Mouse (Mus musculus) stomach, embryonic 15.5 days (tissue): Measurements from ENCODE around the gene Dach1. TPM values are rescaled to one million over a fixed set of nuclear protein-coding genes. Genes with fewer than 3 reads are reported as not detected.

Experiments
- ATAC-seq: fragments of 200-750 bp; cut with Nextera tagmentation; 2 replicates; pipeline ENCODE4 v1.8.0; 2017; ENCODE audit warnings: low read depth, moderate number of reproducible peaks, moderate TSS enrichment; ENCODE audit not compliant: insufficient read depth, low FRiP score
- H3K27ac ChIP-seq: fragments of 300-500 bp; sonication (generic); 2 replicates; pipeline ENCODE4 v1.5.1; 2015; ENCODE audit warnings: mild to moderate bottlenecking, inconsistent platforms
- H3K27me3 ChIP-seq: fragments of 300-500 bp; sonication (generic); replicated peaks from 2 replicates; pipeline ENCODE4 v1.6.1; 2015; ENCODE audit warnings: inconsistent platforms
- H3K36me3 ChIP-seq: fragments of 300-500 bp; sonication (generic); 2 replicates; pipeline ENCODE4 v1.6.1; 2015; ENCODE audit warnings: inconsistent platforms
- H3K4me1 ChIP-seq: fragments of 300-500 bp; sonication (generic); 2 replicates; pipeline ENCODE4 v1.6.1; 2015; ENCODE audit warnings: inconsistent platforms
- H3K4me2 ChIP-seq: fragments of 300-500 bp; sonication (generic); 2 replicates; pipeline ENCODE4 v1.6.1; 2015; ENCODE audit warnings: mild to moderate bottlenecking, inconsistent platforms
- H3K4me3 ChIP-seq: fragments of 300-500 bp; sonication (generic); replicated peaks from 2 replicates; pipeline ENCODE4 v1.5.1; 2015; ENCODE audit warnings: inconsistent platforms
- H3K9ac ChIP-seq: fragments of 300-500 bp; sonication (generic); 2 replicates; pipeline ENCODE4 v1.6.1; 2015; ENCODE audit warnings: inconsistent platforms
- H3K9me3 ChIP-seq: fragments of 300-500 bp; sonication (generic); 2 replicates; pipeline ENCODE4 v1.6.1; 2016; ENCODE audit warnings: inconsistent platforms
- WGBS: fragments of 180-500 bp; shearing (Covaris S2); methylation state at CpG from one replicate; pipeline ENCODE4 v1.1.7; 2015; 5-methylcytosine and 5-hydroxymethylcytosine counted together
- polyA plus RNA-seq: library from polyadenylated mRNA; unstranded; fragments of >200 nt; fragmentation: Nextera tagmentation; extraction: Ambion mirVana; gene quantifications from 2 replicates; pipeline ENCODE4 v1.2.1, GENCODE M21; 2015

Dach1 gene
- polyA plus RNA-seq, 1 experiment from 2014 or later, result 3.6 TPM

DNA sequence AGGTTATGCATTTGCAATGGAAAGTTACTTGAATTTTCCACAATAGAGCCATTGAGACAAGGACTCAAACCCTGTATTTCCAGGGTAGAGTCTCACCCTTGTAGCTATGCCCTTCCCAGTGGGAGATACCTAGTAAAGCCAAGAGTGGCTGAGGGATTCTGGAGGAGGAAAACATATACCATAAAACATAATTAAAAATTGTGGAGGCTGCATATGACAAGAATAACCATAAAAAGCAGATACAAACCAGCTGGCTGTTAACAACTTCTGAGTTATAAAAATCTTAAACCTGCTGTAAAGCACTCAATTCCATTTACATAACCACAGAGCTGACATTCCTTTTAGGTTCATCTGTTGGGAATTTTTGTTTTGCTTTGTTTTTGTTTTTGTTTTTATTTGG is 171.0 kb downstream of the Dach1 start:
- Histone ChIP-seq H3K9me3 (no peaks in the 10 kb centered on the region), H3K27ac (no peak overlapping the region), H3K4me1 (no peaks in the 10 kb centered on the region), H3K9ac (no peak overlapping the region), H3K36me3 (no peaks in the 10 kb centered on the region), H3K4me2 (no peak overlapping the region), H3K4me3 (no peak overlapping the region), H3K27me3 (no peaks in the 10 kb centered on the region)
- no peak for ATAC-seq

GRCm38 (mm10) chr14:97983251-97983650 is 186.3 kb downstream of the Dach1 start:
- Histone ChIP-seq H3K9ac (no peak overlapping the region), H3K4me2 (no peak overlapping the region), H3K27ac (no peak overlapping the region), H3K4me3 (no peak overlapping the region), H3K36me3 (no peaks in the 10 kb centered on the region), H3K9me3 (no peaks in the 10 kb centered on the region), H3K27me3 (no peaks in the 10 kb centered on the region), H3K4me1 (no peaks in the 10 kb centered on the region)
- 49% methylated on average over 3 of the region's 3 CpGs for WGBS
- no peak for ATAC-seq

DNA sequence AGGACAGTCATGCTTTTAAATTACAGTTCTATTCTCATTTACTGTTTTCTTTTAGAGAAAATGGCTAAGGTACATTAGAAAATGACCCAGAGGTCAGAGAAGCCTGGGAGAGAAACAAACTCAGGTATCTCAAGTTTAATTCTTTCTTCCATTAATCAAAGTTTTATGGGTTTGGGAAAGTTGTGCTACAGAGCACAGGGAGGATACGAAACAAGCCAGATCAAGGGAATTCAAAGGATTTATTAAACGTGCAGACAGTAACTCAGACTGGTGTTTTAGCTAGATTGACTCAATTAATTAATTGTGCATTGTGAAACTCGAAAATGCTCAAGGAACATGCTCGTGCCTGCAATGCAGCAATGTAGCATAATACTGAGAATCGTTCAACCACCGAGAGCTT is 186.9 kb downstream of the Dach1 start:
- Histone ChIP-seq H3K4me2 (no peak overlapping the region), H3K36me3 (no peaks in the 10 kb centered on the region), H3K9ac (no peak overlapping the region), H3K4me1 (no peaks in the 10 kb centered on the region), H3K4me3 (no peak overlapping the region), H3K27ac (no peak overlapping the region), H3K27me3 (no peaks in the 10 kb centered on the region), H3K9me3 (no peaks in the 10 kb centered on the region)
- 63% methylated on average over 6 of the region's 6 CpGs for WGBS
- no peak for ATAC-seq

- no peak for ATAC-seq
- H3K27ac ChIP-seq, result no peak overlapping the region
Observed at GRCm38 (mm10) chr14:97980879-97981278, 188.7 kb downstream of the Dach1 start.

GRCm38 (mm10) chr14:97976091-97976490 is 193.5 kb downstream of the Dach1 start:
- Histone ChIP-seq H3K4me2 (no peak overlapping the region), H3K9ac (no peak overlapping the region), H3K4me1 (no peaks in the 10 kb centered on the region), H3K27ac (no peak overlapping the region), H3K36me3 (no peaks in the 10 kb centered on the region), H3K9me3 (no peaks in the 10 kb centered on the region), H3K27me3 (no peaks in the 10 kb centered on the region), H3K4me3 (no peak overlapping the region)
- ATAC-seq, result no peak
- WGBS, result 13% methylated on average over 1 of the region's 1 CpGs

More at GRCm38 (mm10) chr14:97980879-97981278, 188.7 kb downstream of the Dach1 start:
- no peak overlapping the region for H3K4me2 ChIP-seq
- H3K4me3 ChIP-seq, result no peak overlapping the region
- no peak overlapping the region for H3K9ac ChIP-seq
- H3K36me3 ChIP-seq, result no peaks in the 10 kb centered on the region
- WGBS, result 52% methylated on average over 4 of the region's 4 CpGs
- H3K9me3 ChIP-seq, result no peaks in the 10 kb centered on the region
- H3K4me1 ChIP-seq, result no peaks in the 10 kb centered on the region
- no peaks in the 10 kb centered on the region for H3K27me3 ChIP-seq

DNA sequence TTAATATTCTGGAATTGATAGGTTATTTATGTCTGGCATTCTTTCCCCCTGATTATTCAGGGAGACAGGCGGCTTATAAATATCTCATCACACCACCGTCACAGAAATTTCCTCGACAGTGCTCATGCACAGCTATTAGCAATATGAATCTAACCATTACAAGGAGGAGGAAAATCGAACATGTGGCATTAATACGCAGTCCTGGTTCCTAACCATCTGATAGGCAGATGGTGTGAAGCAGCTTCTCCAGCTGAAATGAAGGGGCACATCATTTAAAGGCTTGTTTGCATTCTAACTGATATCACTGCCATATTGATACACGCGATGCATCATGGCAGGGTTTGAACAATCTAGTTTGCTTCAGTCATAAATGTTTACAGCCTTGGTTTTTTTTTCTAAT is 194.1 kb downstream of the Dach1 start:
- WGBS, result 74% methylated on average over 7 of the region's 7 CpGs
- Histone ChIP-seq H3K27me3 (no peaks in the 10 kb centered on the region), H3K4me2 (no peak overlapping the region), H3K27ac (no peak overlapping the region), H3K4me3 (no peak overlapping the region), H3K36me3 (no peaks in the 10 kb centered on the region), H3K9me3 (no peaks in the 10 kb centered on the region), H3K9ac (no peak overlapping the region), H3K4me1 (no peaks in the 10 kb centered on the region)
- no peak for ATAC-seq

- 32% methylated on average over 2 of the region's 2 CpGs for WGBS
- Histone ChIP-seq H3K9me3 (no peaks in the 10 kb centered on the region), H3K27me3 (no peaks in the 10 kb centered on the region), H3K4me2 (no peak overlapping the region), H3K9ac (no peak overlapping the region), H3K27ac (peak overlapping the region; percentile 44; the same call in 1 of the 2 replicates), H3K4me3 (no peak overlapping the region), H3K4me1 (no peaks in the 10 kb centered on the region), H3K36me3 (no peaks in the 10 kb centered on the region)
- peak; percentile 35; the same call in 1 of the 2 replicates for ATAC-seq
Observed at GRCm38 (mm10) chr14:97964543-97965069, 205.0 kb downstream of the Dach1 start.

GRCm38 (mm10) chr14:97963624-97964023 is 205.9 kb downstream of the Dach1 start:
- no peaks in the 10 kb centered on the region for H3K9me3 ChIP-seq
- no peaks in the 10 kb centered on the region for H3K4me1 ChIP-seq
- no peaks in the 10 kb centered on the region for H3K27me3 ChIP-seq
- H3K36me3 ChIP-seq, result no peaks in the 10 kb centered on the region
- no peak overlapping the region for H3K4me2 ChIP-seq
- H3K9ac ChIP-seq, result no peak overlapping the region
- ATAC-seq, result no peak
- no peak overlapping the region for H3K27ac ChIP-seq
- H3K4me3 ChIP-seq, result no peak overlapping the region
- WGBS, result 74% methylated on average over 6 of the region's 6 CpGs

DNA sequence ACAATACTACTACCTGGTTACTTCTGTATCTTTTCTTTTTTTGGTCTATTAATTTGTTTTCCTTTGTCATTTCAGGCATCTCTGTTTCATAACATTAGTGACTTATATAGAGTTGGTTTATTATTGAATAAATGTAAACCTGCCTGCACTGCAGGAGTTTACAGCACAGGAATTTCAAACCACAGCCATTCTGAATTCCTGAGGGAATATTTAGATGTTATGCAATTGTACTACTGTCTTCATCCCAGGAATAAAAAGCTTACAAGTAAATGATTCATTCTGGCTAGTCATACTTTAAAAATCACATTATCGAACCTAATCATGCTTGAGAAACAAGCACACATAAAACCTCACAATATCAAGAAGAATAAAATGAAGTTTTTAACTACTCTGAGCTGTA is 213.2 kb downstream of the Dach1 start:
- Histone ChIP-seq H3K4me2 (no peak overlapping the region), H3K27me3 (no peaks in the 10 kb centered on the region), H3K27ac (no peak overlapping the region), H3K36me3 (no peaks in the 10 kb centered on the region), H3K4me3 (no peak overlapping the region), H3K9ac (no peak overlapping the region), H3K9me3 (no peaks in the 10 kb centered on the region), H3K4me1 (no peaks in the 10 kb centered on the region)
- 70% methylated on average over 1 of the region's 1 CpGs for WGBS
- ATAC-seq, result no peak

- no peak for ATAC-seq
Observed at GRCm38 (mm10) chr14:97945471-97945870, 224.1 kb downstream of the Dach1 start.

DNA sequence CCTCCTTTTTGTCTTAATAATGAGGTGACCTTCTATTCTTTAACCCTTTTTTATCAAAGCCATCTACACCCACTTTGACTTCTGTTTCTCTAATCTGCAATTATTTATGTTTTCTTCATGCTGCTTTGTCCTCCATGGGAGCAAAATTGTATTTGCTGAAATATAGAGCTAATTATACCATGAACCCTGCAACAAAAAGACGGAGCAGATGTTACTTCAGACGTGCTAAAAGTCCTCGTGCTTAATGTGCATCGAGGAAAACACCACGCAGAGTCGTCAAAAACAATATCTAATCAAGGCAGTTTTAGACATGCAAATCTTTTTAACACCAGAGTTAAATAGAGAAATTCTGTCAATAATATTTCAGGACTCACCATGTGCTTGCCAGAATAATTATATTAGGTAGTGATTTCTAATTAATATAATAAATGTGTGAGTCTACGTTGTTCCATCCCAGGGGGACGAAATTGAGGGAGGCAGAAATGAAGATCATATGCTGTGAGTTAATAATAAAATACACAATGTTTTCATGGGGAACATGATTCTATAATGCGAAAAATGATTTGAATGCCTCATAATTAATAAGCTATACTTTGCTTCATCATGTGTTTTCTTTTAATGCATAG is 224.8 kb downstream of the Dach1 start:
- Histone ChIP-seq H3K4me2 (no peak overlapping the region), H3K27ac (no peak overlapping the region), H3K9me3 (no peaks in the 10 kb centered on the region), H3K36me3 (no peaks in the 10 kb centered on the region), H3K9ac (no peak overlapping the region), H3K27me3 (no peaks in the 10 kb centered on the region), H3K4me1 (no peaks in the 10 kb centered on the region), H3K4me3 (no peak overlapping the region)
- 83% methylated on average over 9 of the region's 9 CpGs for WGBS
- no peak for ATAC-seq

More at GRCm38 (mm10) chr14:97945471-97945870, 224.1 kb downstream of the Dach1 start:
- Histone ChIP-seq H3K9ac (no peak overlapping the region), H3K27ac (no peak overlapping the region), H3K4me2 (no peak overlapping the region), H3K27me3 (no peaks in the 10 kb centered on the region), H3K36me3 (no peaks in the 10 kb centered on the region), H3K4me1 (no peaks in the 10 kb centered on the region), H3K9me3 (no peaks in the 10 kb centered on the region), H3K4me3 (no peak overlapping the region)
- whole genome bisulfite sequencing, result 55% methylated on average over 2 of the region's 2 CpGs

DNA sequence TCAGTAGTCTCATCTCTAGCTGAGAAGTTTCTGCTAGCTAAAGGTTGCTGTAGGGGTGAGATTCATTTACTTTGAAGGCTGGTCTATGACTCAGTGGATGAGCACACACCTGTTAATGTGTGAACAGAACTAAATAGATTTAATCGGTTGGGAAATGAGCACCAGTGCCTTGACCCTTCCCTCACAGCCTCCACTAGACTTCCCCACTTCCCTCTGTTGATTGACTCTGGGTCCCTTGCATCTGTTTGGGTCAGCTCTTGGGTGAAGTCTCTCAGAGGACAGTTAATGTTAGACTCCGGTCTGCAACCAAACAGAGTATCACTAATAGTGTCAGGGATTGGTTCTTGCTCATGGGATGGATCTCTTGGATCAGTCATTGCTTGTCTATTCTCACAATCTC is 227.2 kb downstream of the Dach1 start:
- no peak overlapping the region for H3K27ac ChIP-seq
- no peaks in the 10 kb centered on the region for H3K36me3 ChIP-seq
- no peak for ATAC-seq
- no peaks in the 10 kb centered on the region for H3K27me3 ChIP-seq
- no peaks in the 10 kb centered on the region for H3K4me1 ChIP-seq
- no peak overlapping the region for H3K4me2 ChIP-seq
- no peak overlapping the region for H3K9ac ChIP-seq
- H3K9me3 ChIP-seq, result no peaks in the 10 kb centered on the region
- H3K4me3 ChIP-seq, result no peak overlapping the region
- WGBS, result 76% methylated on average over 2 of the region's 2 CpGs

DNA sequence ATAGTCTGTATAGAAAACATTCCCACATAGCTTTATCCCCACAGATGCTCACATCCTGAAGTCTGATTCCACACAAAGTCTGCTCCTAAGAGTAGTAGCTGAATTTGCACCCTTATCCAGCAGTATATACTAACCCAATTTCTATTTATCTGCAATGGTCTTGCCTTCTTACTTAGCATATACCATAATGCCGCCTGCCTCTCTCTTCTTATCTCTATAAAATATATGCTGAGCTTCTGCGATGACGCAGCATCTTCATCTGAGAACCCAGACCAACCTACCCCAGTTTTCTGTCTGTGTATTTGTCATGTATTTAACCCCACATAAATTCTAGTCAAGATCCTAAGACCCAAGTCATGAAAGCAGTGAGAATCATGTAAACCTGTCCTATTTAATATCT is 272.9 kb downstream of the Dach1 start:
- ATAC-seq, result no peak
- Histone ChIP-seq H3K4me1 (no peaks in the 10 kb centered on the region), H3K27me3 (no peaks in the 10 kb centered on the region), H3K27ac (no peak overlapping the region), H3K36me3 (no peaks in the 10 kb centered on the region), H3K4me3 (no peak overlapping the region), H3K9me3 (no peaks in the 10 kb centered on the region), H3K9ac (no peak overlapping the region), H3K4me2 (no peak overlapping the region)
- WGBS, result 93% methylated on average over 3 of the region's 3 CpGs
